Mouse (Mus musculus) heart, postnatal 0 days (tissue): ENCODE measurements around the gene Gm17545. TPM values are rescaled to one million over a fixed set of nuclear protein-coding genes. Genes with fewer than 3 reads are reported as not detected.

Source experiments
- ATAC-seq: fragments of 200-750 bp; cut with Nextera tagmentation; 2 replicates; pipeline ENCODE4 v1.8.0; 2017; ENCODE audit warnings: low read depth, moderate number of reproducible peaks, moderate library complexity; ENCODE audit not compliant: insufficient read depth
- DNase-seq: peaks from one replicate; pipeline ENCODE4 v3.0.0-alpha.2; 2016; ENCODE audit warnings: low spot score
- H3K27ac ChIP-seq: fragments of 300-500 bp; sonication (generic); 2 replicates; pipeline ENCODE4 v1.5.1; 2014; ENCODE audit warnings: low read depth, mild to moderate bottlenecking
- H3K27me3 ChIP-seq: fragments of 300-500 bp; sonication (generic); 2 replicates; pipeline ENCODE4 v1.6.1; 2014; ENCODE audit warnings: low read length, mixed read lengths; ENCODE audit not compliant: control insufficient read depth, insufficient read depth
- H3K36me3 ChIP-seq: fragments of 300-500 bp; sonication (generic); replicated peaks from 2 replicates; pipeline ENCODE4 v1.6.1; 2014; ENCODE audit warnings: low read length, mixed read lengths; ENCODE audit not compliant: control insufficient read depth, insufficient read depth
- H3K4me1 ChIP-seq: fragments of 300-500 bp; sonication (generic); 2 replicates; pipeline ENCODE4 v1.6.1; 2014; ENCODE audit warnings: antibody characterized with exemption; ENCODE audit not compliant: control insufficient read depth, insufficient read depth
- H3K4me2 ChIP-seq: fragments of 300-500 bp; sonication (generic); 2 replicates; pipeline ENCODE4 v1.6.1; 2014; ENCODE audit warnings: low read depth, mild to moderate bottlenecking, low read length, moderate library complexity
- H3K4me3 ChIP-seq: fragments of 300-500 bp; sonication (generic); 2 replicates; pipeline ENCODE4 v1.5.1; 2014; ENCODE audit warnings: low read depth, low read length
- H3K9ac ChIP-seq: fragments of 300-500 bp; sonication (generic); replicated peaks from 2 replicates; pipeline ENCODE4 v1.6.1; 2014; ENCODE audit warnings: low read depth, low read length, mixed read lengths
- H3K9me3 ChIP-seq: fragments of 300-500 bp; sonication (generic); replicated peaks from 2 replicates; pipeline ENCODE4 v1.6.1; 2016; ENCODE audit warnings: low read length; ENCODE audit not compliant: control insufficient read depth
- CTCF ChIP-seq: IDR thresholded peaks from 2 replicates; pipeline ENCODE4 v1.5.1; 2016; ENCODE audit warnings: antibody characterized with exemption, control low read depth, low read depth
- EP300 ChIP-seq: IDR thresholded peaks from 2 replicates; pipeline ENCODE4 v1.6.1; 2016; ENCODE audit warnings: antibody characterized with exemption, low read depth
- WGBS: fragments of 180-500 bp; shearing (Covaris S2); extraction: QIAGEN DNeasy Blood & Tissue Kit; methylation state at CpG from one replicate; pipeline ENCODE4 v1.1.7; 2014; 5-methylcytosine and 5-hydroxymethylcytosine counted together
- polyA plus RNA-seq: library from polyadenylated mRNA; unstranded; fragments of >200 nt; fragmentation: Nextera tagmentation; extraction: Ambion mirVana; gene quantifications from 2 replicates; pipeline ENCODE4 v1.2.1, GENCODE M21; 2015
- total RNA-seq: library from RNA; depleted of rRNA; stranded (reverse); fragments of >200 nt; gene quantifications from 2 replicates; pipeline ENCODE4 v1.2.3, GENCODE M21; 2014; ENCODE audit warnings: low replicate concordance

Gene Gm17545
- total and polyA plus RNA-seq, 2 experiments from 2014 or later, result not detected

- TF ChIP-seq EP300, result no peak
- TF ChIP-seq CTCF, result no peak
- H3K27me3 ChIP-seq, result no peaks in the 10 kb centered on the region
- no peaks in the 10 kb centered on the region for H3K36me3 ChIP-seq
- no peak overlapping the region for H3K4me2 ChIP-seq
- H3K9ac ChIP-seq, result no peak overlapping the region
- H3K4me3 ChIP-seq, result no peak overlapping the region
- 0 out of 2 replicates have a peak, but pooled peaks cover 5% of the 10 kb centered on the region for H3K4me1 ChIP-seq
- H3K27ac ChIP-seq, result peak overlapping the region; percentile 9; the same call in 1 of the 2 replicates
- ATAC-seq (no peak), DNase-seq (no peak)
- H3K9me3 ChIP-seq, result no peaks in the 10 kb centered on the region
- 39% methylated on average over 10 of the region's 10 CpGs for WGBS
Measured at GRCm38 (mm10) chr9:22424196-22424595, 29.9 kb upstream of the Gm17545 start.

DNA sequence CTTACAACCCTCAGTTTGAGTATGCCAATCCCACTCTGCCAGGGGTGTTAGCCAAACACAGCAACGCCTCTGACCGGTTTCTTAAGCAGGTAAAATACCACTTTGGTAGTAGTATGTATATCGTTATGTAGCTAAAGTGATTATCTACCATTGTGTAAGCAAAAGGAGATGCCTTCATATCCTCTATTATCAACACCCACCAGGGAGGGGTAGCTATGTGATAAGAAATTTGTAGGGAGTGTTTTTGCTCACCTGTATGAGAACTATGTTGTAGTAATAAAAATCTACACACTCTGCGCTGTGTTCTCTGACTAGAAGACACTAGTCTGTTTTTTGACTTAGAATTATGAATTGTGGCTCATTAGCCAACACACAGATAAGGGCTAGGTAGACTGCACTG lies 29.4 kb upstream of the Gm17545 start:
- DNase-seq (no peak), ATAC-seq (no peak)
- Histone ChIP-seq H3K27ac (no peak overlapping the region), H3K4me3 (no peak overlapping the region), H3K36me3 (no peaks in the 10 kb centered on the region), H3K4me1 (peaks cover 6% of the 10 kb centered on the region; the same call in 1 of the 2 replicates), H3K9me3 (no peaks in the 10 kb centered on the region), H3K27me3 (no peaks in the 10 kb centered on the region), H3K9ac (no peak overlapping the region), H3K4me2 (no peak overlapping the region)
- WGBS, result 89% methylated on average over 4 of the region's 4 CpGs
- no peak for TF ChIP-seq EP300
- no peak for TF ChIP-seq CTCF

- Histone ChIP-seq H3K4me2 (no peak overlapping the region), H3K4me1 (peaks cover 7% of the 10 kb centered on the region; the same call in 1 of the 2 replicates), H3K9ac (no peak overlapping the region), H3K27ac (no peak overlapping the region), H3K27me3 (no peaks in the 10 kb centered on the region), H3K4me3 (no peak overlapping the region), H3K9me3 (no peaks in the 10 kb centered on the region), H3K36me3 (no peaks in the 10 kb centered on the region)
- WGBS, result 63% methylated on average over 4 of the region's 4 CpGs
- DNase-seq, result no peak
- ATAC-seq, result no peak
- TF ChIP-seq EP300, result no peak
- no peak for TF ChIP-seq CTCF
Measured at GRCm38 (mm10) chr9:22428028-22428665, 25.9 kb upstream of the Gm17545 start.

GRCm38 (mm10) chr9:22428666-22429410 lies 25.3 kb upstream of the Gm17545 start:
- 75% methylated on average over 14 of the region's 14 CpGs for WGBS
- Histone ChIP-seq H3K27me3 (no peaks in the 10 kb centered on the region), H3K27ac (no peak overlapping the region), H3K4me2 (no peak overlapping the region), H3K9ac (no peak overlapping the region), H3K36me3 (no peaks in the 10 kb centered on the region), H3K4me1 (peaks cover 7% of the 10 kb centered on the region; the same call in 1 of the 2 replicates), H3K9me3 (no peaks in the 10 kb centered on the region), H3K4me3 (no peak overlapping the region)
- no peak for DNase-seq
- no peak for ATAC-seq
- TF ChIP-seq EP300 (no peak), CTCF (no peak)

- DNase-seq, result no peak
- H3K36me3 ChIP-seq, result no peaks in the 10 kb centered on the region
- no peaks in the 10 kb centered on the region for H3K27me3 ChIP-seq
- H3K27ac ChIP-seq, result 0 out of 2 replicates have a peak overlapping the region, but pooled peaks have one; percentile 13
- TF ChIP-seq CTCF, result no peak
- TF ChIP-seq EP300, result no peak
- H3K4me1 ChIP-seq, result peaks cover 7% of the 10 kb centered on the region; the same call in 1 of the 2 replicates
- WGBS, result 45% methylated on average over 15 of the region's 15 CpGs
- H3K4me3 ChIP-seq, result no peak overlapping the region
- ATAC-seq, result no peak
- no peaks in the 10 kb centered on the region for H3K9me3 ChIP-seq
- no peak overlapping the region for H3K9ac ChIP-seq
- peak overlapping the region; percentile 28 for H3K4me2 ChIP-seq
Measured at GRCm38 (mm10) chr9:22429533-22430241, 24.4 kb upstream of the Gm17545 start.
